Mouse (Mus musculus) c-Kit-positive CD71-negative TER-119-negative erythroid progenitor cells, embryonic 14.5 days (primary cell): ENCODE data around the gene Arfgef2.

Experiments used
- DNase-seq: peaks from one replicate; pipeline ENCODE4 v3.0.0-alpha.2; 2013; ENCODE audit warnings: low read depth

The Arfgef2 gene

DNA sequence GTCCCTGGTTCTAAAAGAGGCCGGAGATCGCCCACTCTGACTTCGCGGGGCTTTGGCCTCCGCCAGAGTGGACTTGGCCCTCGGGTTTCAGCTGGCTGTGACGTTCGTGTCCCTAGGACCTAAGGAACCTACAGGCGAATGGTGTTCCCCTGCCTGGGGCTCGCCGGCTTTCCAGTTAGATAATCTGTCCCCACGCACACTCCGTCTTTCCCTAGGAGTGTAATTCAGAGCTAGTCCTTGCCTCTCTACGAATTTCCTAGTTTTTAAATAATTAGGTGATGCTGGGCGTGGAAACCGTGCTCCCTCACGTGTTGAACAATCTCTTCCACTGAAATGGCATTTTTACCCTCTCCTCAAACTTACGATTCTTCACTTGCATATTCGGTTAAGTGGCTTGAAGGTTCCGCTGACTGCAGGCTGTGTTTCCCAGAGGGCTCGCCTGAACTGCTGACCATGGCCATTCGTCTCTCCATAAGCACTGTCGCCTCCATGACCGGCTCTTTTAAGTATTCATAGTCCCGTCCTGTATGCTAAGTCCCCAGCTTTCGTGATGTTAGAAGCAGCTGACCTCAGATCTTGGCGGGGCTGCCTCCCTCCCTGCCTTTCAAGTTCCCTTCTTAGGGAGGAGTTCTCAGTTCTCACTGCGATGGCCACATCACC, 101.3 kb downstream of the Arfgef2 start:
- no peak for DNase-seq

DNA sequence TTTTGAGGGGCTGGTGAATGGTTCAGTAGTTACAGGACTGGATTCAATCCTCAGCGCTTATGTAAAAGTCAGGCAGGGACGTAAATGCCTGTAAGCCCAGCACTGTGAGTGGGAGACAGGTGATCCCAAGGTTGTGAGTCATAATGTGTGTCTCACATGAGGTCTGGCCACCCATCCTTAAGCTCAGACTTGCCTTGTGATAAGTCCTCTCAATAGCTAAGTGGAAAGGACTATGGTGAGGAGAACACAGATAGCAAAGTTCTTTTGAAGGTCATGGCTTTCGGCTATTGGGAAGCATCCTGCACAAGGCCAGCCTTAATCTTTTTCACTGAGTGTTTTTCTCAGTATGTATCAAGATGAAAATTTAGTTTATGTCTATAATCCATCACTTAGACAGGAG, 104.3 kb downstream of the Arfgef2 start:
- no peak for DNase-seq

DNA sequence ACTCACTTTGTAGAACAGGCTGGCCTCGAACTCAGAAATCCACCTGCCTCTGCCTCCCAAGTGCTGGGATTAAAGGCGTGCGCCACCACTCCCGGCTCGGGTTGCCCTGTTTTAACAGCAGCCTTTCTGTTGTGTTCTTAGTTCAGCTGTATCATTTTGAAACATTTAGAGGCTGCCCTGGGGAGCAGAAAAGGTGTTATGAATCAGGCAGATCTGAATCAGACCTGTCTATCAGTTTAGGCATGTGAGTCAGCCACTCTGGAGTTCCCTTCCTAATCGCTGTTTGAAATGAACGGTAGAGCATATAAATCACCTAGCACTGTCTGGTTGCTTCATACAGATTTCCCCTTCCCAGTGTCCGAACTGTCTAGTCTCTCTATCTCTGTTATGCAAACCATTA, 105.1 kb downstream of the Arfgef2 start:
- DNase-seq, result no peak

DNA sequence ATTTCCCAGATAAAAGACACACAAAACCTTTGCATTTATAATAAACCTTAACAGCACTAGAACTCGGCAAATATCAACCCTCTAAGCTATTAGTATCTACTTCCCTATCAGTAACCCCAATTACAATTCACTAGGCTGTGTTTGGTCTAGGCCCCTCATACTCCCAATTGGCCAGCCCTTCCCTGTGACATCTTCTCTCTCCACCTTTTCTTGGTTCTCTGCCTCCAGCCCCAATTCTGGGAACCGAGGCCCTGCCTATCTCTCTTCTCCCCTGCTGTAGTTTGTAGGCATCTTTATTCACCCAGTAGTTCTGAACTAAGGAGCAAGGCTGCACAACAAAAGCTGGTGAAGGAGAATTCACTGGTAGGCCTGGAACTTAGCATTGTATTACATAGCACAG, 118.6 kb downstream of the Arfgef2 start:
- no peak for DNase-seq

DNA sequence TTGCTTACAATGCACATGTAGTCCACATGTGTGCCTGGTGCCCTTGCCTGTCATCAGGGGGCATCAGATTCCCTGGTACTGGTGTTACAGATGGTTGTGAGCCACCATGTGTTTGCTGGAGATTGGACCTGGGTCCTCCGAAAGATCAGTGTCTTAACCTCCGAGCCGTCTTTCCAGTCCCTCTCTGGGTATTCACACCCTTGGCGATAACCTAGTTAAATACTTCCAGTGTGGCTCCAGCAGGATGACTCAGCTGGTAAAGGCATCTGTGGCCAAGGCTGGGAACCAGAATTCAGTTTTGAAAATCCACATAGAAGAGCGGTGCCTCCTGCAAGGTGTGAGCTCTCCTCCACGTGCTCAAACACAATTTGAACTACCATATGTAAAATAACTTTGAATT, 128.6 kb downstream of the Arfgef2 start:
- DNase-seq, result no peak

DNA sequence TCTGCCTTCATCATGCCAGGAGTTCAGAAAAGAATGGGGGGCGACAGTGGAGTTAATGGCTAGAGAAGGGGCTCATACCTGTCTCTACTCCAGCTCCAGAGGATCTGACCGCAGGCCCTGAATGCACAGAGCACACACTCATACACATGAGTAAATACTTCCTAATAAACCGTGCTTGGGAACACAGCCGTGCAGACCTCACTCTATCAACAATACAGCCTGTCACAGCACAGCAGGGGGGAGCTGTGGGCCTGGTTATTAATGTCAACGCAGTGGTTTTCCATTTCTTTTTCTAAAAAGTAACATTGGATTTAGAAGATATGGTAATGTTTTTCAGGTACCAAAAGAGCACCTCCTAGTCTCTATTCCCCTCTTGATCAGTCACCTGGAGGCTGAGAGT, 129.0 kb downstream of the Arfgef2 start:
- DNase-seq, result no peak

DNA sequence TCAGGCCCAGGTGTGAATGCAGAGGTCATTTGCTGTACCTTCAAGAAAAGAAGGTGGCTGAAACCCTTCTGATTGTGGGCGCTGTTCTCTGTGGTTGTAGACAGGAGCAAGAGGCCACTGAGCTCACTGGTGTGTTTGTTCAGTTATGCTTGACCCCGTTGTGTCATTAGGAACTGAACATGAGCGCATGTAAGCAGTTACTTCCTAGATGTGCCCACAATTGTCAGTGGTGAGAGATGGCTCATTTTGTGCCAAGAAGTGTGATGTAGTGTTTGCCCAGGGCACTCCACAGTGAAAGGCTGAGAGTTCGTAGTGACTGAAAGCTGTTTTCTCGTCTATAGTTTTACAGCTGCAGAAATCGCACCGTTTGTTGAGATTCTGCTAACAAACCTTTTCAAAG, 130.2 kb downstream of the Arfgef2 start:
- DNase-seq, result no peak

DNA sequence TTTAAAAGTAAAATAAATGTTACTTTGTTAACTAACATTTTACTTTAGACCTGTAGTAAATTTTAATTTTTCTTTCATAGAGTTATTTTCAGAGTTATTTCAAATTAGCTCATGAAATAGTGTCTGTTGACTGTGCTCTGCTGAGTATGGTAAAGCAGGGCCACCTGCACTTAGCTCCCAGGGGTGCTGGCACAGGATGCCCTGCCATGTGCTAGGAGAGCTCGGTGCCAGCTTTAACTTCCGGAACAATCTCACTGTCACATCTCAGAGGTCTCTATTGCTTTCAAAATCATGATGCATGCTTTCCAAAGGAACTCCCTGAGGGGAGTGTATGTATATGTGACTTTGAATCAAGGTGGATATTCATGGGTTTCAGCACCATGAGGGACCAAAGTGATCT, 130.8 kb downstream of the Arfgef2 start:
- DNase-seq, result no peak

DNA sequence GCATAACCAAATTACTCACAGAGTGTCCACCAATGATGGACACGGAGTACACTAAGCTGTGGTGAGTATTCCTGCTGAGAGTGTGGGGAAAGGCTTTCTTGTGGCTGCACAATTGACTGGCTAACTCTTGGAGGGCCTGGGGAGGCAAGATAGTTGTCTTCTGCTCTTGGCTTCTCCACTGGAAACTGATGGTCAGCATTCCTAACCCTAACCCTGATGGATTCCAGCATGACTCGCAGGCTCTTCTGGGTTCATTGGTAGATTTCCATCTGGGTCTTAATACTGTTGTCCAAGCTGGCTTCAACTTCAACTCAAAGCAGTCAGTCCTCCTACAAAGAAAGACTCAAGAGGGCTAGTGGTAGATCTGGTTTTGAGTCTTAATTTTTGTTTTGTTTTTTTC, 137.8 kb downstream of the Arfgef2 start:
- DNase-seq, result no peak

DNA sequence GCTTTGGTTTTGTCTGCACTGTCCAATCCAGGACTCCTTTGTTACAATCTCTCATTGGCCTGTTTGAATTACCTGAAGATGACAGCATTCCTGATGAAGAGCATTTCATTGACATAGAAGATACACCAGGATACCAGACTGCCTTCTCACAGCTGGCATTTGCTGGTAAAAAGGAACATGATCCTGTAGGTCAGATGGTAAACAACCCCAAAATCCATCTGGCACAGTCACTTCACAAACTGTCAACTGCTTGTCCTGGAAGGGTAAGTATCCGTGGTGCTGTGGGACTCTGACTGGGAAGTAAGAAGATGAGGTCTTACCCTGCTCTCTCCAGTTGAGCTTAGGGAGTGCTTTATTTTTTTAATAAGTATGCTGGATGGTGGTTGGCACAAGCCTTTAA, 139.0 kb downstream of the Arfgef2 start:
- DNase-seq, result no peak

DNA sequence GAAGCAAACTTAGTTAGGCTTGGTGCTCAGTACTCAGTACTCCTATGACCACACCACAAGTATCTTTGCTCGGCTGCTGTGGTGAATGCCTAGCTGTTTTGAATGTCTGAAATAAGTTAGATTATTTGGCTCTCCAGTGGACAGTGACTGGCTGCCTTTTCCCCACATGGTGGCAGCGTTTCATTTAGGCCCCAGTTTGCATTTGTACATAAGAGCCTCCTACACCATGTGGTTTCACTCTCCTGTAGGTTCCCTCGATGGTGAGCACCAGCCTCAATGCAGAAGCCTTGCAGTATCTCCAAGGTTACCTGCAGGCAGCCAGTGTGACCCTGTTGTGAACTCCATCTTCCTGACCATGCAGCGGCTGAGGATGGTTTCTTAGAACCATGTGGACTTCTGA, 140.1 kb downstream of the Arfgef2 start:
- DNase-seq, result no peak
